Mouse (Mus musculus) hindbrain, embryonic 12.5 days (tissue): ENCODE results near the gene Aurka. TPM values are rescaled to one million over a fixed set of nuclear protein-coding genes. Genes with fewer than 3 reads are reported as not detected.
A peak's percentile ranks its signal among the peaks of the same experiment; 100 is the strongest.

Experiments used
- ATAC-seq: fragments of 200-750 bp; cut with Nextera tagmentation; 2 replicates; pipeline ENCODE4 v1.8.0; 2017; ENCODE audit warnings: moderate TSS enrichment; ENCODE audit not compliant: low FRiP score
- H3K27ac ChIP-seq: fragments of 300-500 bp; sonication (generic); 2 replicates; pipeline ENCODE4 v1.5.1; 2016; ENCODE audit warnings: mild to moderate bottlenecking
- H3K27me3 ChIP-seq: fragments of 300-500 bp; sonication (generic); 2 replicates; pipeline ENCODE4 v1.6.1; 2016; ENCODE audit warnings: mild to moderate bottlenecking
- H3K36me3 ChIP-seq: fragments of 300-500 bp; sonication (generic); 2 replicates; pipeline ENCODE4 v1.6.1; 2016; ENCODE audit warnings: mild to moderate bottlenecking
- H3K4me1 ChIP-seq: fragments of 300-500 bp; sonication (generic); 2 replicates; pipeline ENCODE4 v1.6.1; 2016
- H3K4me2 ChIP-seq: fragments of 300-500 bp; sonication (generic); replicated peaks from 2 replicates; pipeline ENCODE4 v1.6.1; 2016; ENCODE audit warnings: mild to moderate bottlenecking
- H3K4me3 ChIP-seq: fragments of 300-500 bp; sonication (generic); 2 replicates; pipeline ENCODE4 v1.5.1; 2016; ENCODE audit warnings: mild to moderate bottlenecking
- H3K9ac ChIP-seq: fragments of 300-500 bp; sonication (generic); 2 replicates; pipeline ENCODE4 v1.6.1; 2016; ENCODE audit warnings: mild to moderate bottlenecking, moderate library complexity
- H3K9me3 ChIP-seq: fragments of 300-500 bp; sonication (generic); replicated peaks from 2 replicates; pipeline ENCODE4 v1.6.1; 2016; ENCODE audit warnings: mild to moderate bottlenecking
- WGBS: fragments of 180-500 bp; shearing (Covaris S2); methylation state at CpG from one replicate; pipeline ENCODE4 v1.1.7; 2016; 5-methylcytosine and 5-hydroxymethylcytosine counted together
- polyA plus RNA-seq: library from polyadenylated mRNA; unstranded; fragments of >200 nt; fragmentation: Nextera tagmentation; extraction: Ambion mirVana; gene quantifications from 2 replicates; pipeline ENCODE4 v1.2.1, GENCODE M21; 2016

Aurka gene
- polyA plus RNA-seq, 1 experiment from 2014 or later, result 85.6 TPM

GRCm38 (mm10) chr2:172376999-172377515 lies 6.7 kb upstream of the Aurka start:
- Histone ChIP-seq H3K9ac (no peak overlapping the region), H3K4me2 (no peak overlapping the region), H3K4me3 (no peak overlapping the region), H3K4me1 (peaks cover 4% of the 10 kb centered on the region; the same call in 1 of the 2 replicates), H3K27me3 (no peaks in the 10 kb centered on the region), H3K27ac (no peak overlapping the region), H3K9me3 (no peaks in the 10 kb centered on the region), H3K36me3 (peaks cover 90% of the 10 kb centered on the region)
- 72% methylated on average over 5 of the region's 5 CpGs for WGBS
- no peak for ATAC-seq

- Histone ChIP-seq H3K4me3 (no peak overlapping the region), H3K27ac (no peak overlapping the region), H3K4me1 (peaks cover 9% of the 10 kb centered on the region), H3K36me3 (peaks cover 85% of the 10 kb centered on the region), H3K9ac (no peak overlapping the region), H3K9me3 (no peaks in the 10 kb centered on the region), H3K4me2 (no peak overlapping the region), H3K27me3 (no peaks in the 10 kb centered on the region)
- 89% methylated on average over 4 of the region's 4 CpGs for WGBS
- no peak for ATAC-seq
Observed at GRCm38 (mm10) chr2:172376551-172376950, 6.2 kb upstream of the Aurka start.

- H3K9me3 ChIP-seq, result no peaks in the 10 kb centered on the region
- 0% methylated on average over 11 of the region's 11 CpGs for WGBS
Observed at GRCm38 (mm10) chr2:172371258-172371657, 923 bp upstream of the Aurka start.

GRCm38 (mm10) chr2:172363176-172363575 lies 7.2 kb downstream of the Aurka start:
- no peak for ATAC-seq
- WGBS, result 85% methylated on average over 7 of the region's 7 CpGs
- Histone ChIP-seq H3K27me3 (no peaks in the 10 kb centered on the region), H3K36me3 (peaks cover 77% of the 10 kb centered on the region), H3K4me1 (peaks cover 4% of the 10 kb centered on the region; the same call in 1 of the 2 replicates), H3K4me2 (no peak overlapping the region), H3K9me3 (no peaks in the 10 kb centered on the region), H3K4me3 (no peak overlapping the region), H3K27ac (no peak overlapping the region), H3K9ac (no peak overlapping the region)

More at GRCm38 (mm10) chr2:172371258-172371657, 923 bp upstream of the Aurka start:
- ATAC-seq, result no peak
- Histone ChIP-seq H3K27ac (no peak overlapping the region), H3K4me1 (peaks cover 27% of the 10 kb centered on the region), H3K36me3 (peaks cover 42% of the 10 kb centered on the region), H3K27me3 (no peaks in the 10 kb centered on the region), H3K4me3 (peak overlapping the region; percentile 85), H3K4me2 (peak overlapping the region; percentile 61), H3K9ac (peak overlapping the region; percentile 84)

- H3K4me3 ChIP-seq, result no peak overlapping the region
- no peak overlapping the region for H3K4me2 ChIP-seq
- no peak overlapping the region for H3K27ac ChIP-seq
- no peaks in the 10 kb centered on the region for H3K27me3 ChIP-seq
- H3K9ac ChIP-seq, result no peak overlapping the region
- H3K36me3 ChIP-seq, result peaks cover 59% of the 10 kb centered on the region
- WGBS, result 87% methylated on average over 5 of the region's 5 CpGs
- peaks cover 4% of the 10 kb centered on the region; the same call in 1 of the 2 replicates for H3K4me1 ChIP-seq
- ATAC-seq, result no peak
- H3K9me3 ChIP-seq, result no peaks in the 10 kb centered on the region
Observed at GRCm38 (mm10) chr2:172355833-172356232, 14.5 kb downstream of the Aurka start.

GRCm38 (mm10) chr2:172354761-172355160 lies 15.6 kb downstream of the Aurka start:
- peaks cover 49% of the 10 kb centered on the region for H3K36me3 ChIP-seq
- WGBS, result 77% methylated on average over 9 of the region's 9 CpGs
- no peak overlapping the region for H3K9ac ChIP-seq
- no peak overlapping the region for H3K4me3 ChIP-seq
- 0 out of 2 replicates have a peak overlapping the region, but pooled peaks have one; percentile 12 for H3K27ac ChIP-seq
- peaks cover 4% of the 10 kb centered on the region; the same call in 1 of the 2 replicates for H3K4me1 ChIP-seq
- no peaks in the 10 kb centered on the region for H3K9me3 ChIP-seq
- H3K27me3 ChIP-seq, result no peaks in the 10 kb centered on the region
- H3K4me2 ChIP-seq, result no peak overlapping the region
- no peak for ATAC-seq

GRCm38 (mm10) chr2:172353218-172353617 lies 17.1 kb downstream of the Aurka start:
- H3K27ac ChIP-seq, result no peak overlapping the region

GRCm38 (mm10) chr2:172350773-172351172 lies 19.6 kb downstream of the Aurka start:
- H3K27me3 ChIP-seq, result no peaks in the 10 kb centered on the region
- no peaks in the 10 kb centered on the region for H3K9me3 ChIP-seq
- H3K4me3 ChIP-seq, result no peak overlapping the region
- ATAC-seq, result no peak
- H3K4me2 ChIP-seq, result no peak overlapping the region
- H3K36me3 ChIP-seq, result peaks cover 11% of the 10 kb centered on the region
- no peak overlapping the region for H3K27ac ChIP-seq
- 77% methylated on average over 8 of the region's 8 CpGs for WGBS
- H3K4me1 ChIP-seq, result peaks cover 16% of the 10 kb centered on the region; the same call in 1 of the 2 replicates
- no peak overlapping the region for H3K9ac ChIP-seq

More at GRCm38 (mm10) chr2:172353218-172353617, 17.1 kb downstream of the Aurka start:
- no peak overlapping the region for H3K4me2 ChIP-seq
- H3K9ac ChIP-seq, result no peak overlapping the region
- 67% methylated on average over 9 of the region's 9 CpGs for WGBS
- no peak for ATAC-seq
- H3K4me3 ChIP-seq, result no peak overlapping the region
- H3K9me3 ChIP-seq, result no peaks in the 10 kb centered on the region
- peaks cover 33% of the 10 kb centered on the region for H3K36me3 ChIP-seq
- peaks cover 4% of the 10 kb centered on the region; the same call in 1 of the 2 replicates for H3K4me1 ChIP-seq
- H3K27me3 ChIP-seq, result no peaks in the 10 kb centered on the region

- no peaks in the 10 kb centered on the region for H3K9me3 ChIP-seq
- H3K36me3 ChIP-seq, result peaks cover 1% of the 10 kb centered on the region; the same call in 1 of the 2 replicates
- H3K27me3 ChIP-seq, result no peaks in the 10 kb centered on the region
- 82% methylated on average over 14 of the region's 14 CpGs for WGBS
- no peak overlapping the region for H3K4me2 ChIP-seq
- peaks cover 19% of the 10 kb centered on the region for H3K4me1 ChIP-seq
- no peak overlapping the region for H3K27ac ChIP-seq
- H3K4me3 ChIP-seq, result no peak overlapping the region
- H3K9ac ChIP-seq, result no peak overlapping the region
- ATAC-seq, result no peak
Observed at GRCm38 (mm10) chr2:172349776-172350175, 20.6 kb downstream of the Aurka start.

- Histone ChIP-seq H3K27ac (peak overlapping the region; percentile 55), H3K27me3 (no peaks in the 10 kb centered on the region), H3K4me2 (no peak overlapping the region), H3K4me1 (peaks cover 20% of the 10 kb centered on the region), H3K9me3 (no peaks in the 10 kb centered on the region), H3K36me3 (no peaks in the 10 kb centered on the region), H3K4me3 (no peak overlapping the region), H3K9ac (no peak overlapping the region)
- ATAC-seq, result no peak
- WGBS, result 62% methylated on average over 3 of the region's 3 CpGs
Observed at GRCm38 (mm10) chr2:172348297-172348950, 21.9 kb downstream of the Aurka start.

- 59% methylated on average over 8 of the region's 8 CpGs for WGBS
- no peaks in the 10 kb centered on the region for H3K27me3 ChIP-seq
- H3K27ac ChIP-seq, result 0 out of 2 replicates have a peak overlapping the region, but pooled peaks have one; percentile 55
- H3K9ac ChIP-seq, result no peak overlapping the region
- H3K4me1 ChIP-seq, result peaks cover 16% of the 10 kb centered on the region
- H3K4me3 ChIP-seq, result peak overlapping the region; percentile 72; the same call in 1 of the 2 replicates
- no peaks in the 10 kb centered on the region for H3K9me3 ChIP-seq
- no peak for ATAC-seq
- no peaks in the 10 kb centered on the region for H3K36me3 ChIP-seq
- H3K4me2 ChIP-seq, result peak overlapping the region; percentile 97
Observed at GRCm38 (mm10) chr2:172346933-172347611, 23.3 kb downstream of the Aurka start.
